In the genomic region with DNA sequence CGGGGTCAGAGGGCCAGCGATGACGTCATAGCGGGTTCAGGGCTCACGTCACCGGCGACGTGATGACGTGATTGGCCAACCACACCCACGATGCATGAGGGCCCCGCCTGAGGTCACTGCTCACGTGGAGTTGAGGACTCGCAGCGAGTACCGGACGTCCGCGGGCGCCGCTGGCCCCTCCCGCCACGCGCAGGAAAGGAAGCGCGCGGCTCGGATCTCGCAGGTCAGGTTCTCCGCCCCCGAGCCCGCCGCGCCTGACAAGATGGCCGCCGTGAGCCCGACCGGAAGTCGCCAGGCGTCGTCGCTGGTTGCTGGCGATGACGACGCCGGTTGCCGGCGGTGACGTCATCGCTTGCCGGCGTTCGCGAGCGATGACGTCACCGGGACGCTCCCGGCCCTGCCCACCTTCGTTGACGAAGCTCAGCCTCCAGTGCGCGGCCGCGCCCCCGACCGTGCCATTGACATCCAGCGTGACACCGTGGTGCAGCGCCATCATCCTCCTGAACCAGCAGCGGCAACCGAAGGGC, we compare ENCODE assay signal across 8 mouse cellular contexts. TPM values are rescaled to one million over a fixed set of nuclear protein-coding genes. Genes with fewer than 3 reads are reported as not detected.
DNase-seq lines count a peak whose midpoint lies in the region; ATAC-seq lines count a peak whose summit lies in the region.

No protein-coding gene starts in this region.

- WGBS in intestine, embryonic 14.5 days: 2% methylated on average over 67 of the region's 71 CpGs

- peak overlapping the region; percentile 51 for H3K9ac ChIP-seq in intestine, embryonic 14.5 days (ENCODE audit: low read length)

- no peaks in the 10 kb centered on the region for H3K27me3 ChIP-seq in intestine, embryonic 14.5 days (replicated peaks; ENCODE audit: control insufficient read depth, insufficient read depth, low read length)

- intact Hi-C loops in left cerebral cortex, postnatal 4 days (cut with DNase I): loop anchor here (10.0 kb wide), 1 partner anchor 332 kb away; no protein-coding TSS in a partner anchor

- peak; percentile 78 for DNase-seq in adrenal gland, adult 2 months
- peak; percentile 89 to 91 for DNase-seq in cerebellum, postnatal 10 days
- DNase-seq in frontal cortex, postnatal 36 days (ENCODE audit: low spot score in 2 of 2): peak; percentile 77 to 78
- DNase-seq in intestine, embryonic 14.5 days (ENCODE audit: low spot score): peak; percentile 98
- peak; percentile 85 for DNase-seq in left cerebral cortex, postnatal 4 days
- DNase-seq in right cerebral cortex, postnatal 36 days (ENCODE audit: low spot score in 2 of 2): peak; percentile 68 to 80
- DNase-seq in Muller cell, postnatal 12 days (ENCODE audit: inconsistent ontology term): no peak

- H3K4me3 ChIP-seq in intestine, embryonic 14.5 days (ENCODE audit: low read depth, low read length): peak overlapping the region; percentile 61

- H3K27ac ChIP-seq in intestine, embryonic 14.5 days (ENCODE audit: low read depth): peak overlapping the region; percentile 97

- no peaks in the 10 kb centered on the region for H3K4me1 ChIP-seq in intestine, embryonic 14.5 days (replicated peaks; ENCODE audit: control insufficient read depth, insufficient read depth, low read length)

- peak overlapping the region; percentile 61 for H3K4me2 ChIP-seq in intestine, embryonic 14.5 days (ENCODE audit: low read length)

- peak; percentile 38 for ATAC-seq in intestine, embryonic 14.5 days (replicated peaks; ENCODE audit: low FRiP score, low TSS enrichment, low read depth)
- ATAC-seq in megakaryocyte-erythroid progenitor cell, adult 5-6 weeks (replicated peaks; ENCODE audit: low FRiP score, low TSS enrichment, poor library complexity, severe bottlenecking): peak; percentile 6

- H3K36me3 ChIP-seq in intestine, embryonic 14.5 days (ENCODE audit: control insufficient read depth, insufficient read depth, low read length): no peaks in the 10 kb centered on the region

- H3K9me3 ChIP-seq in intestine, embryonic 14.5 days (ENCODE audit: control insufficient read depth, low read length): 0 out of 2 replicates have a peak, but pooled peaks cover 2% of the 10 kb centered on the region

RNA-seq across cellular contexts. Expression of gene Csf2ra, which starts 1.8 kb away (rescaled TPM):
- total RNA-seq in adrenal gland, adult 2 months (2021): 10 to 100 TPM; 24.5 to 29.1 TPM
- 401 and 465 TPM in 2 replicates for polyA plus RNA-seq in adrenal gland, adult 2 months (2012; rRNA removed)
- polyA plus RNA-seq in intestine, embryonic 14.5 days (2014; fragmentation: Nextera tagmentation; extraction: Ambion mirVana): 32.0 and 32.6 TPM in 2 replicates
- 10 to 100 TPM; 55.5 to 58.7 TPM for total RNA-seq in left cerebral cortex, postnatal 4 days (2021)
- total RNA-seq in megakaryocyte-erythroid progenitor cell, adult 5-6 weeks (2014; fragmentation: Nextera tagmentation): 27.9 and 37.1 TPM in 2 replicates
- 6.1 and 16.6 TPM in 2 replicates for total RNA-seq in megakaryocyte-erythroid progenitor cell, adult 5-6 weeks (2017)

RNA-seq across cellular contexts. Expression of gene Gm6020, which starts 42.8 kb away (rescaled TPM):
- total RNA-seq in adrenal gland, adult 2 months (2021): not detected
- not detected in 2 replicates for polyA plus RNA-seq in adrenal gland, adult 2 months (2012; rRNA removed)
- polyA plus RNA-seq in intestine, embryonic 14.5 days (2014; fragmentation: Nextera tagmentation; extraction: Ambion mirVana): not detected in 2 replicates
- not detected for total RNA-seq in left cerebral cortex, postnatal 4 days (2021)
- total RNA-seq in megakaryocyte-erythroid progenitor cell, adult 5-6 weeks (2014; fragmentation: Nextera tagmentation): not detected in 2 replicates
- not detected in 2 replicates for total RNA-seq in megakaryocyte-erythroid progenitor cell, adult 5-6 weeks (2017)

RNA-seq across cellular contexts. Expression of gene Gm7102, which starts 50.4 kb away (rescaled TPM):
- total RNA-seq in adrenal gland, adult 2 months (2021): not detected
- not detected in 2 replicates for polyA plus RNA-seq in adrenal gland, adult 2 months (2012; rRNA removed)
- polyA plus RNA-seq in intestine, embryonic 14.5 days (2014; fragmentation: Nextera tagmentation; extraction: Ambion mirVana): 0.24 and 0.40 TPM in 2 replicates
- total RNA-seq in left cerebral cortex, postnatal 4 days (2021): under 1 TPM; 0.36 to 0.64 TPM
- total RNA-seq in megakaryocyte-erythroid progenitor cell, adult 5-6 weeks (2014; fragmentation: Nextera tagmentation): 1.1 TPM in 1 of 2 replicates, not detected in the other
- total RNA-seq in megakaryocyte-erythroid progenitor cell, adult 5-6 weeks (2017): not detected in 2 replicates
